Mouse (Mus musculus): ENCODE data around the gene Tcap.

DNA sequence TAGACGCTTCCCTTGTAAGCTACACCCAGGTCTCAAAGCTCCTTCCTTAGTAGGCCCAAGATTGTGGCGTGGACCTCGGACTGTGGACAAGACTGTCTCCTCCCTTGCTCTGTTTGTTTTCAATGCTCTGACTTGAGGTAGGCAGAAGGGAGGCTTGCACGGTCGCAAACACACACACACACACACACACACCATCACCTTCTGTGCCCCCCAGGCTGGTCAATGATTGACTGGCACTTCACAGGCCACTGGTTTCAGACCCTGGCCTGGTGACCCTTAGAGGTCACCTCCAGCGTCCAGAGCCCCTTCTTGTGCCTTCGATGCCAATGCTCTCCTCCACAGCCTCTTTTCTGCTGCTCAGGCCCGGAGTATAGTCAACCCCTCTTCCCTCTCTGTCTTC, 25.3 kb downstream of the Tcap start:
- TF ChIP-seq POLR2A (IDR thresholded peaks at IDR 0.05; ENCODE audit: low read depth, low read length) (no peak), CTCF (IDR thresholded peaks at IDR 0.05; ENCODE audit: borderline replicate concordance, insufficient read depth, low read length) (no peak)

Measured in embryonic fibroblast, embryonic 13.5 days (primary cell).